Mouse (Mus musculus): ENCODE results near the gene Rxrb. TPM values are rescaled to one million over a fixed set of nuclear protein-coding genes. Genes with fewer than 3 reads are reported as not detected.

Gene Rxrb
- polyA plus RNA-seq, 1 experiment from 2014 or later = 33.4 TPM

DNA sequence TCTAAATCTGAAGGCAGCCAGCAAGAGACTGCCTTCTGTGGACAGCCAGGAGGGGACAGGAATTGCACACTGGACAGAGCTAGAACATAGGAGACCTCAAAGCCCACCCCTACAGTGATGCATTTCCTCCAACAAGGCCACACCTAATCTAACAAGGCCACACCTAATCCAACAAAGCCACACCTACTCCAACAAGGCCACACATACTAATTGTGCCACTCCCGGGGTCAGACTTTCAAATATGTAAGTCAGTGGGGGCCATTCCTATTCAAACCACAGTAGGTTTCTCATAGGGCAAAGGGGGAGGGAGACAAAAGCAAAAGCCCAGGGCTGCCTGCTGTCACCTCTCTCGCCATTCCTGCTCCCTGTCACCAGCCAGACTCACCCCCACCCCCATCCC is 55.8 kb downstream of the Rxrb start:
- Histone ChIP-seq H3K4me1 (ENCODE audit: control insufficient read depth, insufficient read depth, low read length) (no peaks in the 10 kb centered on the region), H3K9ac (replicated peaks; ENCODE audit: low read length) (no peak overlapping the region), H3K4me2 (ENCODE audit: low read length) (no peak overlapping the region), H3K9me3 (ENCODE audit: control insufficient read depth, low read length) (no peaks in the 10 kb centered on the region), H3K4me3 (replicated peaks; ENCODE audit: low read depth, low read length) (no peak overlapping the region), H3K36me3 (ENCODE audit: control insufficient read depth, insufficient read depth, low read length) (no peaks in the 10 kb centered on the region), H3K27ac (replicated peaks; ENCODE audit: low read depth, low read length) (no peak overlapping the region), H3K27me3 (ENCODE audit: control insufficient read depth, insufficient read depth, low read length) (no peaks in the 10 kb centered on the region)
- DNase-seq (no peak), ATAC-seq (ENCODE audit: low FRiP score, low TSS enrichment) (no peak)
- 39% methylated on average over 2 of the region's 2 CpGs for WGBS

MicroRNAs within 50 kb of the gene (microRNA counts, 519-probe panel; counts per million panel counts)
- 5,018 counts per million, percentile 51 among the panel's probes with 10 or more counts for microRNA mmu-miR-219

Small RNAs within 50 kb of the gene (microRNA-seq; reads per million reads assigned to microRNA genes)
- gene Mir219a-1 = not detected
- not detected for gene Mir219c

Other genes starting within 250 kb of the Rxrb start
- gene Angptl4, start 250.0 kb upstream of the Rxrb start, polyA plus RNA-seq (2014; fragmentation: Nextera tagmentation; extraction: Ambion mirVana) = 8.0 and 18.4 TPM in 2 replicates
- 39.5 and 45.8 TPM in 2 replicates for gene Kank3, start 221.3 kb upstream of the Rxrb start, polyA plus RNA-seq (2014; fragmentation: Nextera tagmentation; extraction: Ambion mirVana)
- 653 and 777 TPM in 2 replicates for gene Rps28, start 207.2 kb upstream of the Rxrb start, polyA plus RNA-seq (2014; fragmentation: Nextera tagmentation; extraction: Ambion mirVana)
- 497 and 604 TPM in 2 replicates for gene Ndufa7, start 207.2 kb upstream of the Rxrb start, polyA plus RNA-seq (2014; fragmentation: Nextera tagmentation; extraction: Ambion mirVana)
- 55.1 and 59.8 TPM in 2 replicates for gene Cd320, start 188.7 kb upstream of the Rxrb start, polyA plus RNA-seq (2014; fragmentation: Nextera tagmentation; extraction: Ambion mirVana)
- not detected in 2 replicates for gene Gm7029, start 158.0 kb upstream of the Rxrb start, polyA plus RNA-seq (2014; fragmentation: Nextera tagmentation; extraction: Ambion mirVana)
- 2.2 and 2.5 TPM in 2 replicates for gene Kifc1, start 141.2 kb upstream of the Rxrb start, polyA plus RNA-seq (2014; fragmentation: Nextera tagmentation; extraction: Ambion mirVana)
- 1.1 TPM in 1 of 2 replicates, not detected in the other for gene Platr17, start 126.7 kb upstream of the Rxrb start, polyA plus RNA-seq (2014; fragmentation: Nextera tagmentation; extraction: Ambion mirVana)
- 40.7 and 44.6 TPM in 2 replicates for gene Daxx, start 122.4 kb upstream of the Rxrb start, polyA plus RNA-seq (2014; fragmentation: Nextera tagmentation; extraction: Ambion mirVana)
- 18.3 and 20.6 TPM in 2 replicates for gene Tapbp, start 115.9 kb upstream of the Rxrb start, polyA plus RNA-seq (2014; fragmentation: Nextera tagmentation; extraction: Ambion mirVana)
- gene Zbtb22, start 115.9 kb upstream of the Rxrb start, polyA plus RNA-seq (2014; fragmentation: Nextera tagmentation; extraction: Ambion mirVana) = 12.1 and 13.1 TPM in 2 replicates
- gene Rgl2, start 102.3 kb upstream of the Rxrb start, polyA plus RNA-seq (2014; fragmentation: Nextera tagmentation; extraction: Ambion mirVana) = 47.2 and 50.3 TPM in 2 replicates
- gene Pfdn6, start 91.5 kb upstream of the Rxrb start, polyA plus RNA-seq (2014; fragmentation: Nextera tagmentation; extraction: Ambion mirVana) = 167 and 188 TPM in 2 replicates
- gene Wdr46, start 91.2 kb upstream of the Rxrb start, polyA plus RNA-seq (2014; fragmentation: Nextera tagmentation; extraction: Ambion mirVana) = 15.5 and 16.9 TPM in 2 replicates
- 8.0 and 10.1 TPM in 2 replicates for gene B3galt4, start 80.3 kb upstream of the Rxrb start, polyA plus RNA-seq (2014; fragmentation: Nextera tagmentation; extraction: Ambion mirVana)
- 50.6 and 63.2 TPM in 2 replicates for gene Vps52, start 76.0 kb upstream of the Rxrb start, polyA plus RNA-seq (2014; fragmentation: Nextera tagmentation; extraction: Ambion mirVana)
- gene Rps18, start 75.8 kb upstream of the Rxrb start, polyA plus RNA-seq (2014; fragmentation: Nextera tagmentation; extraction: Ambion mirVana) = 872 and 980 TPM in 2 replicates
- gene H2-K1, start 31.5 kb upstream of the Rxrb start, polyA plus RNA-seq (2014; fragmentation: Nextera tagmentation; extraction: Ambion mirVana) = 10.5 and 15.5 TPM in 2 replicates
- 9.1 and 18.5 TPM in 2 replicates for gene Ring1, start 7.1 kb upstream of the Rxrb start, polyA plus RNA-seq (2014; fragmentation: Nextera tagmentation; extraction: Ambion mirVana)
- 56.1 and 75.0 TPM in 2 replicates for gene H2-Ke6, start 3.8 kb upstream of the Rxrb start, polyA plus RNA-seq (2014; fragmentation: Nextera tagmentation; extraction: Ambion mirVana)
- gene Slc39a7, start 130 bp upstream of the Rxrb start, polyA plus RNA-seq (2014; fragmentation: Nextera tagmentation; extraction: Ambion mirVana) = 95.7 and 97.0 TPM in 2 replicates
- 2.4 and 2.9 TPM in 2 replicates for gene Col11a2, start 7.6 kb downstream of the Rxrb start, polyA plus RNA-seq (2014; fragmentation: Nextera tagmentation; extraction: Ambion mirVana)
- not detected in 2 replicates for gene H2-Oa, start 60.5 kb downstream of the Rxrb start, polyA plus RNA-seq (2014; fragmentation: Nextera tagmentation; extraction: Ambion mirVana)
- 16.7 and 20.4 TPM in 2 replicates for gene H2-DMa, start 87.7 kb downstream of the Rxrb start, polyA plus RNA-seq (2014; fragmentation: Nextera tagmentation; extraction: Ambion mirVana)
- gene Brd2, start 90.8 kb downstream of the Rxrb start, polyA plus RNA-seq (2014; fragmentation: Nextera tagmentation; extraction: Ambion mirVana) = 160 and 171 TPM in 2 replicates
- gene H2-DMb2, start 111.5 kb downstream of the Rxrb start, polyA plus RNA-seq (2014; fragmentation: Nextera tagmentation; extraction: Ambion mirVana) = 0.15 and 0.18 TPM in 2 replicates
- 0.38 and 0.91 TPM in 2 replicates for gene H2-DMb1, start 121.3 kb downstream of the Rxrb start, polyA plus RNA-seq (2014; fragmentation: Nextera tagmentation; extraction: Ambion mirVana)
- gene Tap1, start 155.7 kb downstream of the Rxrb start, polyA plus RNA-seq (2014; fragmentation: Nextera tagmentation; extraction: Ambion mirVana) = 1.1 and 2.9 TPM in 2 replicates
- gene Psmb9, start 156.0 kb downstream of the Rxrb start, polyA plus RNA-seq (2014; fragmentation: Nextera tagmentation; extraction: Ambion mirVana) = 1.0 and 2.2 TPM in 2 replicates
- gene Psmb8, start 165.9 kb downstream of the Rxrb start, polyA plus RNA-seq (2014; fragmentation: Nextera tagmentation; extraction: Ambion mirVana) = 1.1 and 5.1 TPM in 2 replicates
- 0.77 and 1.6 TPM in 2 replicates for gene Tap2, start 171.7 kb downstream of the Rxrb start, polyA plus RNA-seq (2014; fragmentation: Nextera tagmentation; extraction: Ambion mirVana)
- not detected in 2 replicates for gene H2-Ob, start 207.1 kb downstream of the Rxrb start, polyA plus RNA-seq (2014; fragmentation: Nextera tagmentation; extraction: Ambion mirVana)
- gene H2-Ab1, start 225.9 kb downstream of the Rxrb start, polyA plus RNA-seq (2014; fragmentation: Nextera tagmentation; extraction: Ambion mirVana) = 1.1 and 2.0 TPM in 2 replicates